Mouse (Mus musculus) kidney, adult 2 months (tissue): ENCODE measurements around the gene 4932438A13Rik. TPM values are rescaled to one million over a fixed set of nuclear protein-coding genes. Genes with fewer than 3 reads are reported as not detected.
A peak's percentile ranks its signal among the peaks of the same experiment; 100 is the strongest.

Source experiments
- DNase-seq: peaks from one replicate; pipeline ENCODE4 v3.0.0; 2021
- H3K27ac ChIP-seq: fragments of 200-500 bp; 2 replicates; pipeline ENCODE4 v1.5.1; 2012; ENCODE audit warnings: low read depth, low read length, control low read depth, inconsistent platforms; ENCODE audit not compliant: insufficient read depth
- H3K27me3 ChIP-seq: fragments of 200-500 bp; replicated peaks from 2 replicates; pipeline ENCODE4 v1.6.1; 2012; ENCODE audit warnings: mild to moderate bottlenecking, moderate library complexity, low read length, inconsistent platforms; ENCODE audit not compliant: control insufficient read depth, insufficient read depth
- H3K36me3 ChIP-seq: fragments of 200-500 bp; 2 replicates; pipeline ENCODE4 v1.6.1; 2012; ENCODE audit warnings: mild to moderate bottlenecking, moderate library complexity, low read length, inconsistent platforms; ENCODE audit not compliant: control insufficient read depth, insufficient read depth
- H3K4me1 ChIP-seq: fragments of 200-500 bp; 2 replicates; pipeline ENCODE4 v1.6.1; 2011; ENCODE audit warnings: low read length; ENCODE audit not compliant: control insufficient read depth, insufficient read depth
- H3K4me3 ChIP-seq: fragments of 200-500 bp; 2 replicates; pipeline ENCODE4 v1.5.1; 2011; ENCODE audit warnings: mild to moderate bottlenecking, low read depth, low read length, control low read depth; ENCODE audit not compliant: insufficient read depth
- CTCF ChIP-seq: fragments of 200-500 bp; conservative IDR thresholded peaks from 2 replicates; pipeline ENCODE4 v1.5.1; 2011; ENCODE audit warnings: low read depth, mild to moderate bottlenecking, control low read depth, low read length, moderate library complexity, mixed read lengths; ENCODE audit not compliant: insufficient read depth, insufficient read length
- POLR2A ChIP-seq: fragments of 200-500 bp; IDR thresholded peaks from one replicate; pipeline ENCODE4 v1.6.1; 2011; ENCODE audit warnings: low read depth, low read length, control low read depth
- WGBS: fragments of 180-500 bp; shearing (Covaris S2); methylation state at CpG from one replicate; pipeline ENCODE4 v1.1.7; 2018; 5-methylcytosine and 5-hydroxymethylcytosine counted together
- polyA plus RNA-seq: library from polyadenylated mRNA; depleted of rRNA; stranded (reverse); fragments of >200 nt; gene quantifications from 2 replicates; pipeline ENCODE4 v1.2.3, GENCODE M21; 2012

Gene 4932438A13Rik
- polyA plus RNA-seq, 1 experiment, result 11.4 TPM

DNA sequence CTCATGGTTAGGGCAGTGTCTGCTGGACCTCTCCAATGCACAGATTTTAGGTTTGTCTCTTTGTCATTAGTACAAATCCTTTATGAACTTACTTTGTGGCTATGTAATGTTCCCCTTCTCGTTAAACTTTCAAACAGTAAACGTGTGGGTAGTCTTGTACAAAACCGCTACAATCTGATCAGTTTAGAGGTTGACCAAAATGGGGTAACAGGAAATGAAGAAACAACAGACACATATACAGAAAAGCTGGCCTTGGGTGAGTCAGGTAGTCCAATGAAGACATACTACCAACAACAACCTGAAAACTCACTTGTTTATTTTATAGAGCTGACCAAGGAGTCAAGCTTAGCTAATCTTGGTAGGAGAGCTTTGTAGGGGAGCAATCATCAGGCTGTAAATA is 32.7 kb upstream of the 4932438A13Rik start:
- Histone ChIP-seq H3K27ac (no peak overlapping the region), H3K4me3 (no peak overlapping the region), H3K4me1 (no peaks in the 10 kb centered on the region), H3K27me3 (no peaks in the 10 kb centered on the region; the same call in 1 of the 2 replicates), H3K36me3 (no peaks in the 10 kb centered on the region)
- DNase-seq, result no peak
- TF ChIP-seq CTCF, result no peak
- TF ChIP-seq POLR2A, result no peak
- WGBS, result 92% methylated on average over 3 of the region's 3 CpGs

DNA sequence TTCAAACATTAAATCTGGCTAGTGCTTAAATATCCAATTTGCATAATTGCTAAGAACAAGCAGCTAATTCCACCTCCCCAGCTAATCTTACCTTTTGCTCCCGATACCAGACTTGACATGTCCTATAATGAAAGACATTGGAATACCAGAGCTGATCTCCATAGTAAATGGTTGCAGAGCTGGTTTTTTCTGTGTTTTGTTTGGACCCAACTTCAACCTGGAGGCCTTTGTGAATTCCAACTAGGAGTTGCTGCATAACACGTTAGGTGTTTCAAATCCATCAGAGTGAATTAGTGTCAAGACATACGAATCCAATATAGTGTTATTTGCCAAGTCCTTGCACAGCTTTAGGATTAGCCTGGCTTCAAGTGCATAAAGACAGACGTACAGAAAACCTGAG is 28.5 kb upstream of the 4932438A13Rik start:
- Histone ChIP-seq H3K4me1 (no peaks in the 10 kb centered on the region), H3K4me3 (no peak overlapping the region), H3K27ac (no peak overlapping the region), H3K27me3 (no peaks in the 10 kb centered on the region; the same call in 1 of the 2 replicates), H3K36me3 (no peaks in the 10 kb centered on the region)
- no peak for TF ChIP-seq POLR2A
- no peak for TF ChIP-seq CTCF
- no peak for DNase-seq
- 75% methylated on average over 4 of the region's 4 CpGs for WGBS

DNA sequence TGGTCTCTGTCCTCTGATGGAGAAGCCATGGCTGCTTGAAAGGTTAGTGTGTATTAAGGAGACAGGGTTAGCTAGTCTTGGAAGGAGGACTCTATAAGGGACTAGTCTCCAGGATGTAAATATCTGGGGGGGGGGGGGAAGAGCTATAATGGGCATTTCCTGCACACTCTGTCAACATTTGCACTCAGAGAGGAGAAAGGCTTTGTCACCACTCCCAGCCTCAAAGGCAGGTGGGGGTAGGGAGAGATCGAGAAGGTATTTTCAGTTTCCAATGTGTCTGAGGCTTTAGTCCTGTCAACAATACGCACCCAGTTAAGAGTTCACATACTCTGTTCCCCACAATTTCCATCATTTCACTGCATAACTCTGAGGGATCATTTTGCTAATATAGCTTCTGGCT is 28.1 kb upstream of the 4932438A13Rik start:
- no peak for DNase-seq
- H3K27ac ChIP-seq, result no peak overlapping the region
- WGBS, result 88% methylated on average over 2 of the region's 2 CpGs

GRCm38 (mm10) chr3:36835525-36836203 is 27.2 kb upstream of the 4932438A13Rik start:
- TF ChIP-seq CTCF (peak; percentile 28; the same call in 1 of the 2 replicates), POLR2A (no peak)
- 30% methylated on average over 18 of the region's 18 CpGs for WGBS
- Histone ChIP-seq H3K36me3 (no peaks in the 10 kb centered on the region), H3K27ac (no peak overlapping the region), H3K27me3 (no peaks in the 10 kb centered on the region), H3K4me1 (no peaks in the 10 kb centered on the region), H3K4me3 (no peak overlapping the region)
- DNase-seq, result peak; percentile 46

More for the DNA sequence above, 28.1 kb upstream of the 4932438A13Rik start:
- Histone ChIP-seq H3K4me3 (no peak overlapping the region), H3K4me1 (no peaks in the 10 kb centered on the region), H3K36me3 (no peaks in the 10 kb centered on the region), H3K27me3 (no peaks in the 10 kb centered on the region; the same call in 1 of the 2 replicates)
- TF ChIP-seq POLR2A (no peak), CTCF (no peak)

DNA sequence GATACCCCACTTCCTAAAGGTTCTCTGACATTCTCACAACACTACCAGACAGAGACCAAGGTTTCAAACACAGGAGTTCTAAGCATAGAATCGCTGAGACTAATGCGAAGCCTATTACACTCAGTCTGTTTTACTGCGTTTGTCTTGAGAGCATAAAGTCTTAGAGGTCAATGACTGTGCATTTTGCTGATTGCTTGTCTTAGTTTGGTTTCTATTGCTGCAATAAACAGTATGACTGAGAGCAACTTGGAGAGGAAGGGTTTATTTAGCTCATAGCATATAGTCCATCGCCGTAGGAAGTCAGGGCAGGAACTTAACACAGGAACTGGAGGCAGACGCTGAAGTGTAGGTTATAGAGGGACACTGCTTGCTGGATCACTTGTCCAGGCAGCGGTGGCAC is 26.1 kb upstream of the 4932438A13Rik start:
- DNase-seq, result no peak
- H3K4me1 ChIP-seq, result no peaks in the 10 kb centered on the region
- WGBS, result 81% methylated on average over 7 of the region's 7 CpGs
- H3K27me3 ChIP-seq, result no peaks in the 10 kb centered on the region
- no peak overlapping the region for H3K4me3 ChIP-seq
- no peaks in the 10 kb centered on the region for H3K36me3 ChIP-seq
- H3K27ac ChIP-seq, result no peak overlapping the region
- no peak for TF ChIP-seq POLR2A
- no peak for TF ChIP-seq CTCF

GRCm38 (mm10) chr3:36840650-36841555 is 22.0 kb upstream of the 4932438A13Rik start:
- WGBS, result 18% methylated on average over 12 of the region's 12 CpGs
- Histone ChIP-seq H3K27me3 (no peaks in the 10 kb centered on the region), H3K27ac (no peak overlapping the region), H3K36me3 (no peaks in the 10 kb centered on the region), H3K4me1 (no peaks in the 10 kb centered on the region), H3K4me3 (no peak overlapping the region)
- peak; percentile 70 for DNase-seq
- TF ChIP-seq CTCF, result peak; percentile 87
- no peak for TF ChIP-seq POLR2A

- Histone ChIP-seq H3K4me3 (no peak overlapping the region), H3K36me3 (no peaks in the 10 kb centered on the region), H3K27ac (no peak overlapping the region), H3K4me1 (no peaks in the 10 kb centered on the region; the same call in 1 of the 2 replicates), H3K27me3 (no peaks in the 10 kb centered on the region)
- DNase-seq, result no peak
- WGBS, result 29% methylated on average over 10 of the region's 10 CpGs
- TF ChIP-seq CTCF, result no peak
- TF ChIP-seq POLR2A, result no peak
These were observed 9.0 kb upstream of the 4932438A13Rik start for GRCm38 (mm10) chr3:36853733-36854440.
